ENCODE assay signal across 8 mouse cellular contexts in genomic region chr1:189688388-189688750, GRCm38 (mm10). TPM values are rescaled to one million over a fixed set of nuclear protein-coding genes. Genes with fewer than 3 reads are reported as not detected.
DNase-seq lines count a peak whose midpoint lies in the region; ATAC-seq and TF ChIP-seq lines count a peak whose summit lies in the region.

No protein-coding gene starts in this region.

- intact Hi-C loops in gastrocnemius, adult 2 months (cut with DNase I): no loop called here

- H3K9ac ChIP-seq in limb, embryonic 15.5 days: no peak overlapping the region
- H3K9ac ChIP-seq in stomach, embryonic 16.5 days (ENCODE audit: low read length): peak overlapping the region; percentile 67

- peaks cover 3% of the 10 kb centered on the region for H3K4me1 ChIP-seq in testis, adult 2 months (ENCODE audit: control insufficient read depth, insufficient read depth, low read length)
- peaks cover 22% of the 10 kb centered on the region for H3K4me1 ChIP-seq in limb, embryonic 15.5 days
- H3K4me1 ChIP-seq in stomach, embryonic 16.5 days (ENCODE audit: control insufficient read depth, insufficient read depth, low read length): peaks cover 31% of the 10 kb centered on the region

- peaks cover 2% of the 10 kb centered on the region; the same call in 1 of the 2 replicates for H3K36me3 ChIP-seq in testis, adult 2 months (ENCODE audit: control insufficient read depth, insufficient read depth, low read length)
- peaks cover 17% of the 10 kb centered on the region for H3K36me3 ChIP-seq in limb, embryonic 15.5 days
- H3K36me3 ChIP-seq in stomach, embryonic 16.5 days (ENCODE audit: control insufficient read depth, insufficient read depth, low read length): 0 out of 2 replicates have a peak, but pooled peaks cover 10% of the 10 kb centered on the region

- no peak for TF ChIP-seq CTCF in gastrocnemius, adult 2 months (IDR thresholded peaks at IDR 0.05)
- TF ChIP-seq CTCF in testis, adult 2 months (IDR thresholded peaks at IDR 0.05; ENCODE audit: control insufficient read depth, insufficient read depth, insufficient replicate concordance, low read depth, low read length): no peak

- no peak for DNase-seq in gastrocnemius, adult 2 months
- DNase-seq in gastrocnemius, postnatal 4 days (ENCODE audit: low spot score in 2 of 2): no peak
- DNase-seq in testis, postnatal 14 days (ENCODE audit: low spot score): no peak
- no peak for DNase-seq in ovary, postnatal 36 days (ENCODE audit: low spot score)
- no peak for DNase-seq in Muller cell, postnatal 12 days (ENCODE audit: inconsistent ontology term)

- no peak for ATAC-seq in limb, embryonic 15.5 days (ENCODE audit: insufficient number of reproducible peaks, low FRiP score, low TSS enrichment, low read depth)
- ATAC-seq in stomach, embryonic 16.5 days (ENCODE audit: insufficient read depth, low FRiP score): no peak

- H3K27me3 ChIP-seq in testis, adult 2 months (ENCODE audit: control insufficient read depth, insufficient read depth, low read length): no peaks in the 10 kb centered on the region
- H3K27me3 ChIP-seq in limb, embryonic 15.5 days: no peaks in the 10 kb centered on the region
- H3K27me3 ChIP-seq in stomach, embryonic 16.5 days (ENCODE audit: control insufficient read depth, insufficient read depth, low read length): no peaks in the 10 kb centered on the region

- TF ChIP-seq POLR2A in testis, adult 2 months (IDR thresholded peaks at IDR 0.05; ENCODE audit: control insufficient read depth, low read depth, low read length): no peak

- peak overlapping the region; percentile 89 for H3K4me2 ChIP-seq in limb, embryonic 15.5 days
- H3K4me2 ChIP-seq in stomach, embryonic 16.5 days (ENCODE audit: low read depth, low read length): peak overlapping the region; percentile 69

- peak overlapping the region; percentile 78 for H3K4me3 ChIP-seq in gastrocnemius, adult 2 months
- peak overlapping the region; percentile 96 for H3K4me3 ChIP-seq in testis, adult 2 months (ENCODE audit: control insufficient read depth, low read depth, low read length)
- H3K4me3 ChIP-seq in limb, embryonic 15.5 days: peak overlapping the region; percentile 73
- H3K4me3 ChIP-seq in stomach, embryonic 16.5 days (replicated peaks; ENCODE audit: low read length): peak overlapping the region; percentile 68

- H3K27ac ChIP-seq in gastrocnemius, adult 2 months: peak overlapping the region; percentile 9; the same call in 1 of the 2 replicates
- H3K27ac ChIP-seq in testis, adult 2 months (ENCODE audit: control insufficient read depth, insufficient read depth, low read depth, low read length): peak overlapping the region; percentile 87
- H3K27ac ChIP-seq in limb, embryonic 15.5 days: no peak overlapping the region
- no peak overlapping the region for H3K27ac ChIP-seq in stomach, embryonic 16.5 days (ENCODE audit: low read length)

- 1% methylated on average over 15 of the region's 15 CpGs for WGBS in limb, embryonic 15.5 days
- under 1% methylated on average over 15 of the region's 15 CpGs for WGBS in stomach, embryonic 16.5 days

- H3K9me3 ChIP-seq in limb, embryonic 15.5 days: no peaks in the 10 kb centered on the region
- no peaks in the 10 kb centered on the region for H3K9me3 ChIP-seq in stomach, embryonic 16.5 days (replicated peaks; ENCODE audit: control insufficient read depth, low read length)

RNA-seq across cellular contexts. Expression of gene Cenpf, which starts 0.5 kb away (rescaled TPM):
- total RNA-seq in gastrocnemius, adult 2 months (2021): under 1 TPM; 0.03 to 0.05 TPM
- 10 to 100 TPM; 15.0 to 25.3 TPM for total RNA-seq in gastrocnemius, postnatal 4 days (2021)
- polyA plus RNA-seq in testis, adult 2 months (2012; rRNA removed): 10.2 and 12.6 TPM in 2 replicates
- polyA plus RNA-seq in limb, embryonic 15.5 days (2015; fragmentation: Nextera tagmentation; extraction: Ambion mirVana): 65.1 and 65.8 TPM in 2 replicates
- 55.9 and 56.0 TPM in 2 replicates for polyA plus RNA-seq in stomach, embryonic 16.5 days (2015; fragmentation: Nextera tagmentation; extraction: Ambion mirVana)

RNA-seq across cellular contexts. Expression of gene Ptpn14, which starts 39.7 kb away (rescaled TPM):
- total RNA-seq in gastrocnemius, adult 2 months (2021): 10 to 100 TPM in 1 of 2 experiments, 1 to 10 TPM in 1; 9.3 to 15.1 TPM
- total RNA-seq in gastrocnemius, postnatal 4 days (2021): 10 to 100 TPM; 19.7 to 22.1 TPM
- polyA plus RNA-seq in testis, adult 2 months (2012; rRNA removed): 3.3 and 3.9 TPM in 2 replicates
- 11.8 and 12.9 TPM in 2 replicates for polyA plus RNA-seq in limb, embryonic 15.5 days (2015; fragmentation: Nextera tagmentation; extraction: Ambion mirVana)
- 8.4 and 8.7 TPM in 2 replicates for polyA plus RNA-seq in stomach, embryonic 16.5 days (2015; fragmentation: Nextera tagmentation; extraction: Ambion mirVana)

Comparison
In these comparisons a context has a peak if more than half of its experiments do, and no peak if none do; other contexts are left out.
1. H3K27ac ChIP-seq: peak in gastrocnemius, adult 2 months (single experiment) and testis, adult 2 months (single experiment); none in limb, embryonic 15.5 days (single experiment) and stomach, embryonic 16.5 days (single experiment).
2. Peak in every context shown above with its lines, with median percentiles within 50 percentile points of each other: H3K4me3 ChIP-seq.